Mouse (Mus musculus) cerebellum, adult 8-10 months (tissue): Measurements from ENCODE around the gene Osbpl11.
A peak's percentile ranks its signal among the peaks of the same experiment; 100 is the strongest.
"Not testable (repeated sequence)": the region's sequence is repeated elsewhere in the genome, so short reads cannot be mapped to it uniquely, and the experiment has no call there.

Source experiments
- DNase-seq: peaks from one replicate; pipeline ENCODE4 v3.0.0; 2022

Osbpl11 gene

DNA sequence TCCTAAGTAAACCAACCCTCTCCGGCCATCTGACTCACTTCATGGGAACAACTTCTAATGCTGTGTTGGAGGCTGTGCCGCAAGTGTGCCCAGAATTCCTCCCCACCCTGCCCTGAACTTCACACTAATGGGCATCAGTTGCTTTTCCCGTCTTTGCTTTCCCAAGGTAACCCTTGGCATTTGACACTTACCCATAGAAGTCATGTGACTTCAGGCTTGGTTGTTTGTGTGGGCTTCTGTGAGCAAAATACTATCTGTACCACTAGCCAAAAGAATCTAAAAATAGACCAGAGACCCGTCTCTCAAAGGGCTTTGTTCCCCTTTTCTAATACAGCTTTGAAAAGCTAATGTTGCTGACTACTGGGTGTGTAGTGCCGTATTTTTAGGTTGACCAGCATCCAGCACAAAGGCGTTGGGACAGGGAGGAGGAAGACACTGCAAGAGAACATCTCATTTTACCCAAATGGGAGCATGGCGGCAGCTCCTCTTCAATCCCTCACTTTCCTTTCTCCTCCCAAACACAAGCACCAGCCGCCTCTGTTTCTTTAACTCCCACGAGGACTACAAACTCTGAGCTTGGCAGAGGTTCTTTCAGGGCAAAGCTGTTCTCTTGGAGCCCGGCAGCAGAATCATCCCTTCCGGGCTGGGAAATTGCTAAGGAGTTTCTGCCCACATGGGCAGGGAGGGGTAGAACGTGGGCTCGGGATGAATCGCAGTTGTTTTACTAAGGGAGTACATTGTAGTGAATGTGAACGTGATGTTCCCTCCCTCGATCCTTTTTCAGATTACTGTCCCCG, 6.4 kb upstream of the Osbpl11 start:
- no peak for DNase-seq

DNA sequence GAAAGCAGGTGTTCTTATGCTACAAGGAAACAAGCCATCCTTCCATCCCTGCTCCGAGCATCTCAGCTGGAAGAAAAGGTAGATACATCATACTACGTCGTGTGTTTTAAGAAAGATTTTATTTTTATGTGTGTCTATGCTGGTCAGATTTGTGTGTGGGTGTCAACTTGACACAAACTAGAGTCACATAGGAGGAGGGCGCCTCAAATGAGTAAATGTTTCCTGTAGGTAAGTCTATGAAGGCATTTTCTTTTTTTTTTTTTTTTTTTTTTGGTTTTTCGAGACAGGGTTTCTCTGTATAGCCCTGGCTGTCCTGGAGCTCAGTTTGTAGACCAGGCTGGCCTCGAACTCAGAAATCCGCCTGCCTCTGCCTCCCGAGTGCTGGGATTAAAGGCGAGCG, 5.6 kb upstream of the Osbpl11 start:
- DNase-seq = not testable (repeated sequence)

DNA sequence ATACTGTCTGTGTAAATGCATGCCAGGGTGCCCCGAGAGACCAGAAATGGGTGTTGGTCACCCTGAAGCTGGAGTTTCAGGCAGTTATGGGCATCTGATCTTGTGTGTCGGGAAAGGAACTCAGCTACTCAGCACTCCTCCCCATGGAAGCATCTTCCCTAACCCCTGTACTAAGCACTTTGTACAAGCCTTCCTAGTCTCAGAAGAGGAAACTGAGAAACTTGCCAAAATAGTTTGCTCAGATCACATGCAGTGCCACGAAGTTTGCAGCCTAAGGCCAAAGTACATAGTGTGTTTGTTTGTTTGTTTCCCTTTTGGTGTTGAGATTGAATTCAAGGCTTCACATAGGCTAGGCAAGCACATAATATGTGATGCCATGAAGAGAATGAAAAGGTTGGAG, 5.0 kb upstream of the Osbpl11 start:
- no peak for DNase-seq

DNA sequence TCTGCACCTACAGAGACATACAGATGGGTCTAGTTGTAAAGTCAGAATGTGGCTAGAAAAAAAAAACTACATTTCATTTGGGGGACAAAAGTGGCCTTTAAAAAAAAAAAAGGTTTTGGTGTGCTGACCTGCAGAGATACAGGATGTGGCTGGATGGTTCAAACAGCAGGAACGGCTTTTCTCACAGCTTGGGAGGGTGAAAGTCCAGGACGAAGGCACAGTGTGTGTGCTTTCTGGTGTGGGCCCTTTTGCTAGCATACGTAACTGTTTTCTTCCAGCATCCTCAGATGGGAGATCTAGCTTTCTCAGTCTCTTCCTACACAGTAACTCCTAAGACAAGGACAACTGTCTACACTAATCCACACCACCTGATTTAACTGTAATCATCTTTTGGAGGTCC, 4.1 kb upstream of the Osbpl11 start:
- DNase-seq = no peak

DNA sequence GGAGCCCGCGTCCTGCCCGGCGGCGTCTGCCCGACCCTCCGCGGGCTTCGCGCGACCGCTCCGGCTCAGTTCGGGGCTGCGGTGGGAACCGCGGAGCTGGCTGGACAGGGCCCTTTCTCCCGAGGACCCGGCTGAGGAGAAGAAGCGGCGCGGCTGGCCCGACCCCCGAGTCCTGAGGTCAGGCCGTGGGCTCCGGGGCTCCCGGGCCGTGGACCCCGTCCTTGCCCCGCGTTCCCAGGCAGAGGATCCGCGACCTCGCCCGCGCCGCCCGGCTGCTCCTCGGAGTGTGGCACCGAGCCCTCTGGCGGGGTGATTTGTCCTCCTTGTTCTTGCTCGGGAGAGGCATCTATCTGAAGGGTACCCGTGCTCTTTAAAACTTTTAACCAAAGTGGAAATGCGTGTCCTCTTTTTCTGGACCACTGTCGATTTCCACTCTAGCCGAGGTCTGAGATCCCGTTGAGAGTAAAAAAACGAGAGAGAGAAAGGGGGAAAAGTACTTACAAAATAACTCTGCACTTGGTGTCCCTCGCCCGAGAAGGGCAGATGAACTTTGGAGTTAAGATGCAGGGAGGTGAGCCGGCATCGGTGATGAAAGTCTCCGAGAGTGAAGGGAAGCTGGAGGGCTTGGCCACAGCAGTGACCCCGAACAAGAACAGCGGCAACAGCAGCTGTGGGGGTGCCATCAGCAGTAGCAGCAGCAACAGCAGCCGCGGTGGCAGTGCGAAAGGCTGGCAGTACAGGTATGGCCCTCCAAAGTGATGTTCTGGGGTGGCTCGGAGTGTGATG, 583 bp downstream of the Osbpl11 start:
- DNase-seq = peak; percentile 42

DNA sequence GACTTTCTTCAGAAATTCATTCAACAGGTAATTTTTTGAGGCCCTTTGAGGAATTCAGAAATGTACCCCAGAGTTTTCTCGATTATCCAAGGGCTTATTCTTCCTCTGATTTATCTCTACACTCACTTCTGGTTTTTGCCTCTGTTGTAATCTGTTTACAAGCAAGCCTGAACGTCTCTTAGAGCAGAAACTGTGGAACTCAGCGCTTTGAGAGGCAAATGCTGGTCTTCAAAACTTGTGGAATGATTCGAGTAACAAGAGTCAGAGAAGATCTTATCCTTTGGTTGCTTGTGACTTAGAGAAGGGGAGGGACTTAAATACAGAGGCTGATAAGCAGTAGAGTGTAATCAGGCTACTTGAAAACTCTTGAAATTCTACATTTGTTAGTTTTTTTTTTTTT, 1.3 kb downstream of the Osbpl11 start:
- no peak for DNase-seq

DNA sequence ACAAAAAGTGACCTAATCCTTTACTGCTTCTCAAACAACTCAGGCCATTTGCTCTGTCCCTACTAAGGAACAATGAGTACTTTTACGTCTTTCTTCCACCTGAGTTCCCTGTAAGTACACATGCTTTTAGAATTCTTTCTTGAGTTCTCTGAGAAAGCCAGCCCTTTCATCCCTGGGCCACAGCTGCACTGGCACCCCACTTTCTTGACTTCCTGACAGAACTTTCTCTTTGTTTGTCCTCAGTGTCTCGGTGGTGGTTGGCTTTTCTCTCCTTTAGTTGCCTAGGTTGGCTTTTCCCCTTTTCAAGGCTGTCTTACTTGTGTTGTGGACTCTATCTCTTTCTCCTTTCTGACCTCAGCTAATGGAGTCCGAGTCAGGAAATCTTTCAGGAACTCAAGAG, 3.2 kb downstream of the Osbpl11 start:
- no peak for DNase-seq

DNA sequence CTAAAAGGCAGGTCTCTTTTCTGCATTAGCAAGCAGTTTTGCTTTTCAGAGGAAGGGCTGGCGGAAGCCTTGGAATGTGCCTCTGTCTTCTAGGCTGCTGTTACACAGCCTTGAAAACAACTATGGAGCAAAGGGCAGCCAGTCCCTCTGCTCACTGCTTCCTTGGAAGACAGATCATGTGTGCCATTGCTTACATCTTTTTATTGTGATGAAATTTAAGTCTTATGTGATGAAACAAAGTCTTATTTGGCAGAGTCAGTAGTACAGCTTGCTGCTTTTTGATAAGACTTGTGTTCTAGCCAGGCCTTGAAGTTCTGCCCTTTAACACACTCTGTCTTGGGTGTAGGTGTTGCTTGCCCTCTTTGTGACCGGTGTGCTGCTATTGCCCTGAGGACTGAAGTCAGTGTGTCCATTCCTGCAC, 6.8 kb downstream of the Osbpl11 start:
- no peak for DNase-seq

DNA sequence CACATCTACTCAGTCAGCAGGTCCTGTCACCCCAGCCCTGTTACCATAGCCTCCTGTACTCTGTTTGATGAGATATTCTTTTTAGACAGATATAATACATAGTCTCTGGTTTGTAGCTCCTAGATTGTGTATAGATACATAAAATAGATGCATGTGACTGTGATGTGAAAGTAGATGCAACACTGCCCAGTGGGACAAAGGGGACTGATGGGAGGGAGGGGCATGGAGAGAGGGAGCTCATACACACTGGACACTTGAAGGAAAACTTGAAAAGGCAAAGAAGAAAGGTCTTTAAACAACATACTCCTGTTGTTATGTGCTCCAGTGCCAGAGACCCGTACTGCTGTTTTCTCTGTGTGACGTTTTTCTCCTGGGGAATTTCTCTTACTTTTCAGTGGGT, 7.4 kb downstream of the Osbpl11 start:
- DNase-seq = no peak

DNA sequence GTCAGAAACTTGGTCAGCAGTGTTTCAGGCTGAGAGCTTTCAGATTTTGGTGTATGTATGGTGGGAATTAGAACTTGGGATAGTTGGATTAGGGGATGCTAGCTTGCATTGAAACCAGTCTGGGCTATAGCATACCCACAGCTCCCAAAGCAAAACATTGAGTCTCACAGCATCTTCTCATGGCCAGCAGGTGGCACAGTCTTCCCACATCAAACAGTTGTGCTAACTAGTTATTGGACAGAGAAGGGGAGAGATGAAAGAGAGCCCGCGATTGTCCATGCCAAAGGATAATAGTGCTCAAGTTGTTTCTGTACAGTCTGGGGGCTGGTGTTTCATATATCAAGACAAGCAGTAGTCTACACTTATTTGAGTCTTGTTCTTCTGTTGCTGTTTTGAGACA, 8.8 kb downstream of the Osbpl11 start:
- peak; percentile 29 for DNase-seq

DNA sequence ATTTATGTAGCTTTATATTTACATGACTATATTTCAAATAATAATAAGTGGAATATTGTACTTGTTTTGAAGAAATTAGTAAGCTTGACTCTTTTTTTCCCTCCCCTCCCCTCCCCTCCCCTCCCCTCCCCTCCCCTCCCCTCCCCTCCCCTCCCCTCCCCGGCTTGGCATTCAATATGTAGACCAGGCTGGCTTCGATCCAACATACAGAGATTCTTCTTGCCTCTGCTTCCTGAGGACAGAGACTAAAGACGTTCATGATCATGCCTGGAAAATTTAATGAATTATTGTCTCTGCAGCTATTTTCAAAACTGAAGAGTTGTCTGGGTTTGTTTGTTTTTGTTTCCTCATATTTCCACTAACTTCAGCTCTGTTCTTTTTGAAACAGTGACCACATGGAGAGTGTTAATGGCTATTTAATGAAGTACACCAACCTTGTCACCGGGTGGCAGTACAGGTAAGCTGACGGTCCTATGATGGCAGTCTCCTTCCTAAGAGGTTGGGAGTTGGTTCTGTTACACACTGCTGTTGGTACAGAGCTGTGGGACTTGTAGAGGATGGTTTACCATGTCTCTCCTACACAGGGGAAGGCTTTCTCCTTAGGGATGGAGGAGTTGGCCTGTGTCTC, 10.9 kb downstream of the Osbpl11 start:
- no peak for DNase-seq

DNA sequence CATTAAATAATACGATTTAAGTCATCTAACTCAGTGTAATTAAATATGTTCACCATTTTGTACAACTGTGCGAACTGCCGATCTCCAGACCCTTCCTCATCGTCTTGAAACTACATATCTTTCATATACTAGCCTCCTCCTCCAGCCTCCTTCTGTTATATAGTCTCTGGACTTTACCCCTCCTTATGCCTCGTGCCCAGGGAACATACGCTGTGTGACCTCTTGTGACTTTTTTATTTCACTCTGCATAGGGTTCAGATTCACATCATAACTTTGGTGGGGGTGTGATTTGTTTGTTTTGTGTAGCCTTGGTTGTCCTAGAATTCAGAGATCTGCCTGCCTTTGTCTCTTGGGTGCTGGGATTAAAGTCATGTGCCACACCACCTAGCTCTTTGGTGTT, 11.7 kb downstream of the Osbpl11 start:
- DNase-seq = no peak

DNA sequence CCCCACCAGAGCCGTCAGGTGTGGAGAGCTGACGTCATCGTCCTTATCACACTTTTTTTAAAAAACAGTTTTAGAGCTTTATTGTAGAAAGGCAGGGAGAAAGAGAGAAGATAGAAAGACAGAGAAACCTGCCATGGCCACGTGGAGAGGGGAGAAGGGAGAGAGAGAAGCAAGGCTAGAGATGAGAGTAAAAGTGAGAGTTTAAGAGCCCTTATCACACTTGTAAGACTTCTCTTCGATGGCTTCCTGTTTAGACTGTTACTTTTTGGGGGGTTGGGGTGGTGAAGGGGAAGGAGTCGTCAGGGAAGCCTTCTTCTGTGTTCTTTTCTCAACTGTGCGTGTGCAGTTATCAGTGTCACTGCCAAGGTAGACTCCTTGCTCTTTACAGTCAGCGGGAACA, 15.7 kb downstream of the Osbpl11 start:
- DNase-seq = no peak

DNA sequence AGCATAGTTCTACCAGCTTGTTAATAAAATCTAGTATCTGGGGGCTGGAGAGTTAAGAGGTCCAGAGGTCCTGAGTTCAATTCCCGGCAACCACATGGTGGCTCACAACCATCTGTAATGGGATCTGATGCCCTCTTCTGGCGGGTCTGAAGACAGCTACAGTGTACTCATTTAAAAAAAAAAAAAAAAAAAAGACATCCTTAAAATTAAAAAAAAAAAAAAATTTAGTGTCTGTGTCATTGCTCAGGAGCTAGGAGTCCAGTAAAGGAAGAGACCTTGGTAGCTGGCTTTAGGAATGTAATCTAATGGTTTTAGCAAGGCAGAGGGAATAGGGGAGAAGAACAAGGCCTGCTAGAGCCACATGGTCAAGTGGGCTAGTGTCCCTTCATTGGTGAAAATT, 25.9 kb downstream of the Osbpl11 start:
- no peak for DNase-seq

DNA sequence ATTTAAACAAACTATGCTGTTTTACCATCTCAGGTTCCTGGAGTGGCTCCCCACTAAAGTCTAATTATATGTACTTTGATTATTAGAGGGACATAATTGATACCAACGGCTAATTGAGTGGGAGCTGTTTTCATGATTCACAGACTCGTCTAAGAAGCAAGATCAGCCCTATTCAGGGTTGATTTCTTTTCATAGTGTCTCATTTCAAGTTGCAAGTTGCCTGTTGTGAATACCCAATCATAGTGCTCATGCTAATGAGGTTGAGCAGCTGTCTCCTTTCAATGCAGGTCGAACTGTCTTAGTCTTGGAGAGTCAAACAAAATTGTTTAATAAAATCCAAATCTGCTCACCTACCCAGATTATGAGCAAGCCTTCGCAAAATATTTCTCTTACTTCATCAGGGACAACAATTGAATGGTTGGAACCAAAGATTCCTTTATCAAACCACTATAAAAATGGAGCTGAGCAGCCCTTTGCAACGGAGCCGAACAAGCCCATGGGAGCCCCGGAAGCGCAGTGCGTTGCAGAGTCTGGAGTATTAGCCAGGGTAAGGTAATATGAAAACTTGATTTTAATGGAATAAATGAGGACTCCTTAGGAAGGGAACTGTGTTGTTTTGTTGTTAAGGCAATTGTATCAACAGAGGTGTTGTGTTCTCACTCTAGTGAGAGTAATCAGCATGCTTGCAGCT, 31.6 kb downstream of the Osbpl11 start:
- no peak for DNase-seq

DNA sequence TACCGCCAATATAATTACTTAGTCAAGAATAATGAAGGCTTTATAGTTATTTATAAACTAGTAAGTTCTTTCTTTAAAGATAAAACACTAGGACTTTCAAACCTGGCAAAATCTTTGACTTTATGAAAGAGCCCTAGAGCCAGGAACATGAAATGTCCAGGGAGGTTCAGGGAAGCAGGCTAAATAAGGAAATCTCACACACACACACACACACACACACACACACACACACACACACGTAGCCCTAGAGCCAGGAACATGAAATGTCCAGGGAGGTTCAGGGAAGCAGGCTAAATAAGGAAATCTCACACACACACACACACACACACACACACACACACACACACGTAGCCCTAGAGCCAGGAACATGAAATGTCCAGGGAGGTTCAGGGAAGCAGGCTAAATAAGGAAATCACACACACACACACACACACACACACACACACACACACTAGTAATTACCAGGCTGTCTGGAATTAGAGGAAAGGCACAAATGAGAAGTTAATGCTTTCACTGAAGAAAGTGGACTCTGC, 32.7 kb downstream of the Osbpl11 start:
- not testable (repeated sequence) for DNase-seq

DNA sequence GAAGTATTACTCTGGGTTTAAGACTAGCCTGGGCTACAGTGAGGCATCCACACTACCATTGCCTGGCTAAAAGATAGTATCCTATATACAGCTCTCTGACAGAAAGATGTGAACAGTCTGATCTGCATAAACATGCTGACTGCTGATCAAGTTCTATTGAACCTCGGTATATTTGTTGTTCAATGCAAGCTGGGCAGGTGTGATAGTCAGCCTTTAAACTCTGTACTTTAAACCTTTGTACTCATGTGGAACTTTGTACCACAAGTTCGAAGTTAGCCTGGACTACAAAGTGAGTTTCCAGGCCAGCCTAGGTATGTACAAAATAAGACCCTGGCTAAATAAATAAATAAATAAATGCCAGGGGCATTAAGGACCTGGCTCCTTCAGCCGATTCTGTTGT, 37.6 kb downstream of the Osbpl11 start:
- DNase-seq = no peak

DNA sequence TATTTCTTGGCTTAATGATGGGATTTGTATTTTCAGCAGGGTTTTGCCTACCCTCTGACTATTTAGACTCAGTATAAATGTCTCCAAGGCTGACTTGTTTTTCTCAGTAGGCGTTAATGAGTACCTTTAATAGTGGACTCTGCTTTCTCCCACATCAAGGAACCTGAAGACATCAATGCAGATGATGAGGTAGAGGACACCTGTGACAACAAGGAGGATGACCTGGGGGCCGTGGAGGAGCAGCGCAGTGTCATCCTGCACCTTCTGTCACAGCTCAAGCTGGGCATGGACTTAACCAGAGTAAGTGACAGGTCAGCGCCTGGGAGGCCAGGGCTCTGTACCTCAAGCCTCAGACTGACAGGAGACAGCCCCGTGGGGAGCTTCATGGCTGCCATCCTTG, 39.5 kb downstream of the Osbpl11 start:
- no peak for DNase-seq

DNA sequence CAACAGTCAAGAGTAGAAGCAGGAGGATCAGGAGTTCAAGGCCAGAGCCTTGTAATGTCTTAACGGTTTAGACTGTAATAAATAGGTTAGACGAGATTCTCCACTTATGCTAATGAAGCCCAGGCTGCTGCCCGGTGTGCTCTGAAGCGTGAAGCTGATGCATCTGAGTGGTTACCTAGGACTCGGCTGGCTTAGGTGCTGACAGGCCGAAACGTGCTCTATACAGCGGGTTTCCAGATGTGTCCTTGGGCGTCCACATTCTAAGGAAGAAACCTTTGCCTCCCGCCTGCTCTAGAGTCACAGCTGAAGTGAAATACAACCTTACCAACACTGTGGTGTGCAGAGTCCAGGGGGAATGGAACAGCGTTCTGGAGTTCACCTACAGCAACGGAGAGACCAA, 49.3 kb downstream of the Osbpl11 start:
- DNase-seq = no peak

DNA sequence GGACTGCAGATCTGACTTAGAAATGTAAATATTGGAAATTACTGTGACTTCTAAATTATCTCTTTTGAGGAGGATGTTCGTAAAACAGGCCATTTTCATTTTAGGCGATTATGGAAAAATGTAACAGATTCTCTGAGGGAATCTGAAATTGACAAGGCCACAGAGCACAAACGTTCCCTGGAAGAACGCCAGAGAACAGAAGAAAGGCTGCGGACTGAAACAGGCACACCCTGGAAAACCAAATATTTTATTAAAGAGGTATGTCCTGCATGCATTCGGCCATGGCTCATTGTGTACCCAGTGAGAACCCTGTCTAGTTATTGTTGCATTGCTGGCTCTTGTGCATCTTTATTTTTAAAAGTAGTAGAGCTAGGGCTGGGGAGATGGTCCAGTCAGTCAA, 51.3 kb downstream of the Osbpl11 start:
- no peak for DNase-seq

DNA sequence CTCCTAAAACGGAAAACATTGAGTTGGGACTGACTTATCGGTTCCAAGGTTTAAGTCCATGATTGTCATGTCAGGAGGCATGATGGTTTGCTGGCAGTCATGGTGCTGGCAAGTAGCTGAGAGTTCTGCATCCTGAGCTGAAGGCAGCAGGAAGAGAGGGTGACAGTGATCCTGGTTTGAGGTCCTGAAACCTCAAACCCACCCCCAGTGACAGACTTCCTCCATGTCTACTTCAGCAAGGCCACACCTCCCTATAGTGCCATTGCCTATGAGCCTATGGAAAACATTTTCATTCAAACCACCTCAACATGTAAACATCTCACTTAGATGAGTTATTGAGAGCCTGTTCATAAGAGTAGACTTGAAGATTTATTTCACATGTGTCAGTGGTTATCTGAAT, 54.4 kb downstream of the Osbpl11 start:
- DNase-seq = no peak

DNA sequence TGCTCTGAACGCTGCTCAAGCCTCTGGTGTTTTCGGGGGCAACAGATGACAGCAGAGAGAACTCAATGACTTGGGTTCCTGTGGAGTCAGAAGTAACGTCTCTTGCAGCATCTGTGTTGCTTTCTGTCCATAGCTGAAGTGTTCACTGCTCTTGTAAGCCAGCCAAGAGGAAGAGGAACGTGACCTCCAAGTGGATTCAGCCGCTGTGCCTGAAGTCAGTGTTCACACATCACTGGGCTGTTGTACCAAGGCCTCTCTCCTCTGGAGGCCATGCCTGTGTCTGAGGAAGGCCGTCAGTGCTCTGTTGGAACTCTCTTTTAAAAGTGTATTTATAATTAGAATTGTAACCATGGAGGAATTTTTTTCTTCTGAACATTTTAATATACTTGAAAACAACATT, 57.2 kb downstream of the Osbpl11 start:
- no peak for DNase-seq

DNA sequence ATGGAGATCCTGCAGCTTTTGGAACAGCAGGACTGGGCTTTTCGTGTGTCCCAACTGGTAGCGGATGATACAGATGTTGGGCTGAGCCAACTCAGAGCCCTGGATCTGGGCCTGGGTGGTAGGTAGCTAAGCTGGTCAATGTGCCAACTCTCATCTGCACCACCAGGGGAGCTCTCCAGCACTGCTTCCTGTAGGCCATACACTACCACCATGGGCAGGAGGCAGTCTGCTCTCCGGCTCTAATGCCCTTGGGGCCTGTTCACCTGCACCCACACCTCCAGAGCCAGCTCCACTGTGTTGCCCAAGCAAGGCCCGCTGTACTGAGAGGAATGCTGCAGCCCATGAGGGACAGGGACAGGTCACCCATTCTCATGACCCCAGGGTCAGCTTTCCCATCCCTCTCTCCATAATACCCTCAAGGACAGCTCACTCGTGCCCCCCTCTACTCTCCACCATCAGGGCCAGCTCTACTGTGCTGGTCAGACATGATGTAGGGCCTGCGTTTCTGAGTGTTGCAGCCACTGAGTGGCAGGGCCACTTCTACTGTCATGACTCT, 59.3 kb downstream of the Osbpl11 start:
- DNase-seq = no peak
